Mouse (Mus musculus) liver, embryonic 11.5 days (tissue): ENCODE data around the gene Mettl7a2. TPM values are rescaled to one million over a fixed set of nuclear protein-coding genes. Genes with fewer than 3 reads are reported as not detected.
"Not testable (repeated sequence)": the region's sequence is repeated elsewhere in the genome, so short reads cannot be mapped to it uniquely, and the experiment has no call there.

Experiments used
- ATAC-seq: fragments of 200-750 bp; cut with Nextera tagmentation; replicated peaks from 2 replicates; pipeline ENCODE4 v1.8.0; 2017; ENCODE audit warnings: moderate number of reproducible peaks, mild to moderate bottlenecking, moderate TSS enrichment, moderate library complexity; ENCODE audit not compliant: low FRiP score
- DNase-seq: peaks from one replicate; pipeline ENCODE4 v3.0.0-alpha.2; 2017; ENCODE audit warnings: low spot score
- H3K27ac ChIP-seq: fragments of 300-500 bp; sonication (generic); 2 replicates; pipeline ENCODE4 v1.5.1; 2014; ENCODE audit warnings: mild to moderate bottlenecking, low read depth, low read length, control low read depth
- H3K27me3 ChIP-seq: fragments of 300-500 bp; sonication (generic); replicated peaks from 2 replicates; pipeline ENCODE4 v1.6.1; 2014; ENCODE audit warnings: low read length, mixed read lengths; ENCODE audit not compliant: control insufficient read depth, insufficient read depth
- H3K36me3 ChIP-seq: fragments of 300-500 bp; sonication (generic); 2 replicates; pipeline ENCODE4 v1.6.1; 2014; ENCODE audit warnings: mild to moderate bottlenecking, low read length, moderate library complexity, mixed read lengths; ENCODE audit not compliant: control insufficient read depth, insufficient read depth
- H3K4me1 ChIP-seq: fragments of 300-500 bp; sonication (generic); replicated peaks from 2 replicates; pipeline ENCODE4 v1.6.1; 2014; ENCODE audit warnings: low read length, mixed read lengths; ENCODE audit not compliant: control insufficient read depth, insufficient read depth
- H3K4me2 ChIP-seq: fragments of 300-500 bp; sonication (generic); 2 replicates; pipeline ENCODE4 v1.6.1; 2014; ENCODE audit warnings: mild to moderate bottlenecking, control low read depth, moderate library complexity
- H3K4me3 ChIP-seq: fragments of 300-500 bp; sonication (generic); 2 replicates; pipeline ENCODE4 v1.5.1; 2014; ENCODE audit warnings: low read depth, low read length, control low read depth
- H3K9ac ChIP-seq: fragments of 300-500 bp; sonication (generic); 2 replicates; pipeline ENCODE4 v1.6.1; 2014; ENCODE audit warnings: low read depth, low read length, control low read depth
- H3K9me3 ChIP-seq: fragments of 300-500 bp; sonication (generic); 2 replicates; pipeline ENCODE4 v1.6.1; 2016; ENCODE audit warnings: low read length, inconsistent platforms, mixed read lengths; ENCODE audit not compliant: control insufficient read depth
- WGBS: fragments of 180-500 bp; shearing (Covaris S2); extraction: QIAGEN DNeasy Blood & Tissue Kit; methylation state at CpG from one replicate; pipeline ENCODE4 v1.1.7; 2014; 5-methylcytosine and 5-hydroxymethylcytosine counted together
- polyA plus RNA-seq: library from polyadenylated mRNA; unstranded; fragments of >200 nt; fragmentation: Nextera tagmentation; extraction: Ambion mirVana; gene quantifications from 2 replicates; pipeline ENCODE4 v1.2.1, GENCODE M21; 2014

Gene Mettl7a2
- not detected in 2 replicates for polyA plus RNA-seq

DNA sequence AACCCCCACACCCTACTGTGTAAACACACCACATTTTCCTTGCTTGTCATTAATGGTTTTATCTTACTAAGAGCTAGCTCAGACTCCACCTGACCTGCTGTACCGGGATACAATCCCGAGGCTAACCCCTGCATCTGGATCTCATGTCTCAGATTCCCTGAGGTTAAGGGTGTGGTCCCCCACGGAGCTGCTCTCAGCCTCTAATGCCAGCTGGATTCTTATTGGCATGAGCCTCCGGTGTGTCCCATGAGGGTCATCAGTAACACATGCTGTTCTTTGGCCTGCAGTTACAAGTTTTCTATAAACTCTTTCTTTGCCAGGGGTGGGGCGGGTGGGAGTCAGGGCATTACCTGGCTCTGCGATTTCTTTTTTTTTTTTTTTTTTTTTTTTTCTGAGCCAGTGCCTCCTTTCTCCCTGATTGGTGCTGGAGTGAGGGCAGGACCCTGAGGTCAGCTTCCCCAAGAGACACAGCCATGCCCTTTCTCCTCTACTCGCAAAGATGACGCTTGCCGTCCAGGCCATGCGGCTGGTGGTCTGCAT lies at the start of gene Mettl7a2, which contains the start of gene Methig1:
Mettl7a2 (plus strand) TSS at position 490 of the 540 bp plus-strand sequence.
Methig1 (plus strand) TSS at position 439 of the 540 bp plus-strand sequence.
- Histone ChIP-seq H3K4me3 (no peak within 1 kb of the TSS), H3K9me3 (no peaks in the 10 kb centered on the region), H3K9ac (no peak within 1 kb of the TSS), H3K27ac (no peak within 1 kb of the TSS), H3K4me1 (no peaks in the 10 kb centered on the region), H3K36me3 (no peaks in the 10 kb centered on the region), H3K4me2 (no peak within 1 kb of the TSS), H3K27me3 (no peaks in the 10 kb centered on the region)
- DNase-seq (no peak), ATAC-seq (no peak)
- 83% methylated on average over 10 of the region's 10 CpGs for WGBS

- no peak for ATAC-seq
- Histone ChIP-seq H3K4me1 (peaks cover 23% of the 10 kb centered on the region), H3K4me3 (peak overlapping the region; percentile 61), H3K27ac (peak overlapping the region; percentile 82; the same call in 1 of the 2 replicates), H3K4me2 (peak overlapping the region; percentile 87), H3K36me3 (no peaks in the 10 kb centered on the region), H3K9me3 (no peaks in the 10 kb centered on the region), H3K27me3 (no peaks in the 10 kb centered on the region), H3K9ac (no peak overlapping the region)
- WGBS: 51% methylated on average over 8 of the region's 8 CpGs
- DNase-seq: no peak
Observed at GRCm38 (mm10) chr15:100303428-100304018, 49.5 kb upstream of the Mettl7a2 start.

DNA sequence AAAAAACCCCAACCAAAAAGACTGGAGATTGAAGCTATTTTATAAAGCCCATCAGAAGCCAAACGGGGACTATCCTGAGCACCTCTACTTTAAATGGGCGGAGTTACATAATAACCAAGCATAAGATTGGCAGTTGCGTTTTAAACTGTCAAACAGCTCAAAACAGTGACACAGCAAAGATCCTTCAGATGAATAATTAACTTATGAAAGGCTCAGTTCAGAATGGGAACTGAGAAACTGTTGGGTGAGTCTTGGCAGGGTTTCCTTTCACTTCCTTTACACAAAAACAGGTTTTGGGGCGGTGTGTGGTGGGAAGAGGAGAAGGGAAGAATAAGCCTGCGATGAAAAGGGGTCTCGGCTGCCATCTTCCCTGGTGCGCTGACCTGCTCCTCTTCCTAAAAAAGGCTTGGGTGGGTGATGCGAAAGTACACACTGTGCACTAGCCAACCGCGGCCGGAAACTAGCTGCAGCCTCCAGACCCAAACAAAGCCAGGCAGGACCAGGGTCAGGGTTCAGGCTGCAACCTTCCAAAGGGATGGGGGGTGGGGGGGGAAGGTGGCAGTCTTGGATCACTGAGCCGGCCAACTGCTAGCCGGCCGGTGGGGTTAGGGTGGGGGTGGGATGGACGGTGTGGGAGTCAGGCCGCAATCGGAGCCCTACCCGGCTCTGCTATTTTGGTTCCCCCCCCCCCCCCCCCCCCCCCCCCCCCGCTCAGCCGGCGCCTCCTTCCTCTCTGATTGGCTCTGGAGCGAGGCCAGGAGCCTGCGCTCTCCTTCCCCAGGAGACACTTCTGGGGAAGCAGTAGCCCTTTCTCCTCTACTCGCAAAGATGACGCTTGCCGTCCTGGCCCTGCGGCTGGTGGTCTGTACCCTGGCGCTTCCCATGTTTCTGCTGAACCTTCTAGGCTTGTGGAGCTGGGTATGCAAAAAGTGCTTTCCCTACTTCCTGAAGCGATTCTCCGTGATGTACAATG lies 48.7 kb upstream of the Mettl7a2 start, which contains the start of gene Mettl7a1:
Mettl7a1 (plus strand) TSS at position 122 of the 973 bp plus-strand sequence.
- Histone ChIP-seq H3K27me3 (no peaks in the 10 kb centered on the region), H3K9me3 (no peaks in the 10 kb centered on the region), H3K9ac (peak within 1 kb of the TSS; percentile 70), H3K36me3 (no peaks in the 10 kb centered on the region), H3K4me3 (peak within 1 kb of the TSS; percentile 61), H3K4me1 (peaks cover 23% of the 10 kb centered on the region), H3K4me2 (peak within 1 kb of the TSS; percentile 87), H3K27ac (peak within 1 kb of the TSS; percentile 82)
- peak; percentile 72 for DNase-seq
- peak; percentile 75 for ATAC-seq
- 2% methylated on average over 25 of the region's 30 CpGs for WGBS

GRCm38 (mm10) chr15:100306201-100306600 lies 46.8 kb upstream of the Mettl7a2 start:
- Histone ChIP-seq H3K4me2 (no peak overlapping the region; the same call in 1 of the 2 replicates), H3K9ac (no peak overlapping the region), H3K9me3 (no peaks in the 10 kb centered on the region), H3K4me3 (peak overlapping the region; percentile 7; the same call in 1 of the 2 replicates), H3K36me3 (no peaks in the 10 kb centered on the region), H3K27me3 (no peaks in the 10 kb centered on the region), H3K4me1 (peaks cover 17% of the 10 kb centered on the region), H3K27ac (no peak overlapping the region)
- WGBS: 69% methylated on average over 2 of the region's 2 CpGs
- DNase-seq: no peak
- ATAC-seq: no peak

GRCm38 (mm10) chr15:100307438-100308096 lies 45.4 kb upstream of the Mettl7a2 start:
- not testable (repeated sequence) for H3K9me3 ChIP-seq, H3K4me2 ChIP-seq, ATAC-seq, H3K27me3 ChIP-seq, H3K9ac ChIP-seq, H3K27ac ChIP-seq, H3K36me3 ChIP-seq, H3K4me3 ChIP-seq, DNase-seq
- 35% methylated on average over 10 of the region's 11 CpGs for WGBS
- H3K4me1 ChIP-seq: peaks cover 17% of the 10 kb centered on the region

DNA sequence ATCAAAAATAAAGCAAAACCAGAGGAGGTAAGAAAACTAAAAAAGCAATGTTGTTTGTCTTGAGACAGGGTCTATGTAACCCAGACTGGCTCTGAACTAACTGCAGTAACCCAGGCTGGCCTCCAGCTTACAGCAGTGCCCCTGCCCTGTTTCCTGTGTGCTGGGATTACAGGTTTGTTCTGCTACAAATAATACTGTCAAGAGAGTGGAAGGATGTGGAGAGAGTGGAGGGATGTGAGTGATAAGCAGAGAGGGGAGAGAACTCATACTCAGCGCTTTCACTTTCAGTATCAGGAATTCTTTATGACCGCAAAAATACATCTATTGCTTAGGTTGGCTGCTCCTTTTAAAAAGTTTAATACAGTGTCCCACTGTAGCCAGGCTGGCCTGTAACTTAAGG lies 40.7 kb upstream of the Mettl7a2 start:
- Histone ChIP-seq H3K4me2 (no peak overlapping the region), H3K4me1 (no peaks in the 10 kb centered on the region), H3K27me3 (no peaks in the 10 kb centered on the region), H3K9me3 (no peaks in the 10 kb centered on the region), H3K36me3 (peaks cover 4% of the 10 kb centered on the region; the same call in 1 of the 2 replicates), H3K27ac (no peak overlapping the region; the same call in 1 of the 2 replicates), H3K9ac (no peak overlapping the region), H3K4me3 (no peak overlapping the region)
- 64% methylated on average over 2 of the region's 2 CpGs for WGBS
- ATAC-seq (no peak), DNase-seq (no peak)

- H3K4me2 ChIP-seq: no peak overlapping the region
- H3K27me3 ChIP-seq: no peaks in the 10 kb centered on the region
- H3K4me1 ChIP-seq: no peaks in the 10 kb centered on the region
- no peak overlapping the region for H3K4me3 ChIP-seq
- ATAC-seq (no peak), DNase-seq (no peak)
- peaks cover 4% of the 10 kb centered on the region; the same call in 1 of the 2 replicates for H3K36me3 ChIP-seq
- no peak overlapping the region for H3K27ac ChIP-seq
- H3K9me3 ChIP-seq: no peaks in the 10 kb centered on the region
- WGBS: 86% methylated on average over 5 of the region's 5 CpGs
- no peak overlapping the region for H3K9ac ChIP-seq
Observed at GRCm38 (mm10) chr15:100314448-100315145, 38.4 kb upstream of the Mettl7a2 start.
